ENCODE assay signal across 21 mouse cellular contexts in genomic region chr5:122920557-122920956, GRCm38 (mm10).
DNase-seq lines count a peak whose midpoint lies in the region; ATAC-seq and TF ChIP-seq lines count a peak whose summit lies in the region.
"Had no signal": no experiment of that assay in that cellular context is flagged by ENCODE, and none has a peak within 500 bp of the region (broad histone marks: within the 10 kb centered on the region; RNA-seq: fewer than 3 reads in every experiment).

No protein-coding gene starts in this region.

- no peak for DNase-seq in stomach, postnatal 0 days (ENCODE audit: low spot score)
- no peak for DNase-seq in midbrain, embryonic 14.5 days
- DNase-seq in spleen, postnatal 36 days (ENCODE audit: low spot score in 2 of 2): no peak
- DNase-seq: adrenal gland, adult 8-10 months; adrenal gland, postnatal 14 days; adrenal gland, postnatal 36 days; cerebellum, adult 11-12 months; cerebellum, adult 2 months; cerebellum, adult 9-10 months; cerebellum, postnatal 10 days; cerebellum, postnatal 25 days had no signal

- TF ChIP-seq CTCF in ES-Bruce4 (IDR thresholded peaks at IDR 0.05; ENCODE audit: low read depth, low read length): no peak
- TF ChIP-seq CTCF in stomach, postnatal 0 days (IDR thresholded peaks at IDR 0.05; ENCODE audit: low read depth): no peak

- H3K4me1 ChIP-seq in ES-Bruce4 (ENCODE audit: control insufficient read depth, insufficient read depth, low read length): peaks cover 2% of the 10 kb centered on the region
- H3K4me1 ChIP-seq in stomach, embryonic 15.5 days: no peaks in the 10 kb centered on the region
- H3K4me1 ChIP-seq in stomach, postnatal 0 days (replicated peaks; ENCODE audit: control insufficient read depth, insufficient read depth): no peaks in the 10 kb centered on the region
- no peaks in the 10 kb centered on the region for H3K4me1 ChIP-seq in midbrain, embryonic 14.5 days (ENCODE audit: control insufficient read depth, insufficient read depth, low read length)
- no peaks in the 10 kb centered on the region; the same call in 1 of the 2 replicates for H3K4me1 ChIP-seq in hindbrain, embryonic 13.5 days (replicated peaks)

- no peak overlapping the region for H3K4me3 ChIP-seq in ES-Bruce4 (ENCODE audit: low read depth, low read length)
- no peak overlapping the region for H3K4me3 ChIP-seq in stomach, embryonic 15.5 days (replicated peaks)
- no peak overlapping the region for H3K4me3 ChIP-seq in stomach, postnatal 0 days (ENCODE audit: low read depth, low read length)
- no peak overlapping the region for H3K4me3 ChIP-seq in midbrain, embryonic 14.5 days (replicated peaks; ENCODE audit: low read depth, low read length)
- H3K4me3 ChIP-seq in hindbrain, embryonic 13.5 days: no peak overlapping the region
- H3K4me3 ChIP-seq: embryonic facial prominence, embryonic 10.5 days; embryonic facial prominence, embryonic 12.5 days had no signal

- peak; percentile 18; the same call in 1 of the 2 replicates for ATAC-seq in stomach, embryonic 15.5 days (ENCODE audit: insufficient read depth, low FRiP score, low read depth)
- ATAC-seq in stomach, postnatal 0 days (ENCODE audit: low FRiP score, low TSS enrichment): peak; percentile 72; the same call in 1 of the 2 replicates
- no peak for ATAC-seq in midbrain, embryonic 14.5 days (ENCODE audit: low FRiP score, low TSS enrichment)
- no peak for ATAC-seq in hindbrain, embryonic 13.5 days (ENCODE audit: low FRiP score)
- ATAC-seq: activated CD4-positive, CD25-positive, alpha-beta regulatory T cell, adult 4 months; forebrain, embryonic 14.5 days; forebrain, embryonic 16.5 days; Patski had no signal

- no peaks in the 10 kb centered on the region for H3K27me3 ChIP-seq in ES-Bruce4 (ENCODE audit: control insufficient read depth, insufficient read depth, low read length, poor library complexity, severe bottlenecking)
- no peaks in the 10 kb centered on the region for H3K27me3 ChIP-seq in stomach, embryonic 15.5 days (replicated peaks)
- H3K27me3 ChIP-seq in stomach, postnatal 0 days (ENCODE audit: control insufficient read depth, insufficient read depth, low read length): no peaks in the 10 kb centered on the region
- no peaks in the 10 kb centered on the region for H3K27me3 ChIP-seq in midbrain, embryonic 14.5 days (ENCODE audit: control insufficient read depth, insufficient read depth, low read length)
- no peaks in the 10 kb centered on the region for H3K27me3 ChIP-seq in hindbrain, embryonic 13.5 days
- H3K27me3 ChIP-seq: embryonic facial prominence, embryonic 12.5 days; Patski had no signal

- TF ChIP-seq EP300 in ES-Bruce4 (IDR thresholded peaks at IDR 0.05; ENCODE audit: insufficient read depth, low read depth, low read length): 0 out of 2 replicates have a peak, but pooled peaks have one; percentile 53
- TF ChIP-seq EP300 in stomach, postnatal 0 days (optimal IDR thresholded peaks at IDR 0.05): no peak

- no peak overlapping the region for H3K4me2 ChIP-seq in stomach, embryonic 15.5 days
- no peak overlapping the region for H3K4me2 ChIP-seq in stomach, postnatal 0 days (replicated peaks; ENCODE audit: low read depth)
- H3K4me2 ChIP-seq in midbrain, embryonic 14.5 days (ENCODE audit: low read length): no peak overlapping the region
- H3K4me2 ChIP-seq in hindbrain, embryonic 13.5 days: no peak overlapping the region
- H3K4me2 ChIP-seq: embryonic facial prominence, embryonic 12.5 days had no signal

- WGBS in stomach, embryonic 15.5 days: 71% methylated on average over 5 of the region's 5 CpGs
- WGBS in stomach, postnatal 0 days: 63% methylated on average over 5 of the region's 5 CpGs
- WGBS in midbrain, embryonic 14.5 days: 94% methylated on average over 5 of the region's 5 CpGs
- WGBS in hindbrain, embryonic 13.5 days: 95% methylated on average over 5 of the region's 5 CpGs

- no peaks in the 10 kb centered on the region for H3K9me3 ChIP-seq in ES-Bruce4 (replicated peaks; ENCODE audit: control insufficient read depth, insufficient read depth, low read length, poor library complexity, severe bottlenecking)
- H3K9me3 ChIP-seq in stomach, embryonic 15.5 days: no peaks in the 10 kb centered on the region
- no peaks in the 10 kb centered on the region for H3K9me3 ChIP-seq in stomach, postnatal 0 days (ENCODE audit: control insufficient read depth, low read length)
- H3K9me3 ChIP-seq in midbrain, embryonic 14.5 days (ENCODE audit: control insufficient read depth, low read length): no peaks in the 10 kb centered on the region
- no peaks in the 10 kb centered on the region for H3K9me3 ChIP-seq in hindbrain, embryonic 13.5 days
- H3K9me3 ChIP-seq: embryonic facial prominence, embryonic 10.5 days; embryonic facial prominence, embryonic 12.5 days; G1E had no signal

- H3K27ac ChIP-seq in ES-Bruce4 (ENCODE audit: insufficient read depth, low read length): peak overlapping the region; percentile 30; the same call in 1 of the 2 replicates
- no peak overlapping the region for H3K27ac ChIP-seq in stomach, embryonic 15.5 days
- H3K27ac ChIP-seq in stomach, postnatal 0 days (replicated peaks): no peak overlapping the region
- no peak overlapping the region for H3K27ac ChIP-seq in midbrain, embryonic 14.5 days (replicated peaks; ENCODE audit: low read depth, low read length)
- H3K27ac ChIP-seq in hindbrain, embryonic 13.5 days: no peak overlapping the region
- H3K27ac ChIP-seq: embryonic facial prominence, embryonic 10.5 days; embryonic facial prominence, embryonic 12.5 days had no signal

- H3K36me3 ChIP-seq in ES-Bruce4 (ENCODE audit: control insufficient read depth, insufficient read depth, low read length, poor library complexity, severe bottlenecking): no peaks in the 10 kb centered on the region
- no peaks in the 10 kb centered on the region for H3K36me3 ChIP-seq in stomach, embryonic 15.5 days
- no peaks in the 10 kb centered on the region; the same call in 1 of the 2 replicates for H3K36me3 ChIP-seq in stomach, postnatal 0 days (ENCODE audit: control insufficient read depth, insufficient read depth, low read length)
- no peaks in the 10 kb centered on the region for H3K36me3 ChIP-seq in midbrain, embryonic 14.5 days (ENCODE audit: control insufficient read depth, insufficient read depth, low read length)
- H3K36me3 ChIP-seq in hindbrain, embryonic 13.5 days: peaks cover 3% of the 10 kb centered on the region; the same call in 1 of the 2 replicates
- H3K36me3 ChIP-seq: embryonic facial prominence, embryonic 12.5 days had no signal

- TF ChIP-seq POLR2A in ES-Bruce4 (IDR thresholded peaks at IDR 0.05; ENCODE audit: insufficient read depth, low read length): no peak

- no peak overlapping the region for H3K9ac ChIP-seq in ES-Bruce4 (ENCODE audit: low read depth, poor library complexity, severe bottlenecking)
- no peak overlapping the region for H3K9ac ChIP-seq in stomach, embryonic 15.5 days
- H3K9ac ChIP-seq in stomach, postnatal 0 days (ENCODE audit: low read length): no peak overlapping the region
- H3K9ac ChIP-seq in midbrain, embryonic 14.5 days (replicated peaks; ENCODE audit: low read length): no peak overlapping the region
- no peak overlapping the region for H3K9ac ChIP-seq in hindbrain, embryonic 13.5 days
- H3K9ac ChIP-seq: embryonic facial prominence, embryonic 12.5 days had no signal

Comparison
In these comparisons a context has a peak if more than half of its experiments do, and no peak if none do; other contexts are left out.
1. ATAC-seq: peak in stomach, embryonic 15.5 days (single experiment) and stomach, postnatal 0 days (single experiment); none in midbrain, embryonic 14.5 days (single experiment) and hindbrain, embryonic 13.5 days (single experiment).